Comparison of ENCODE assay signal across 7 mouse cellular contexts in the genomic region with DNA sequence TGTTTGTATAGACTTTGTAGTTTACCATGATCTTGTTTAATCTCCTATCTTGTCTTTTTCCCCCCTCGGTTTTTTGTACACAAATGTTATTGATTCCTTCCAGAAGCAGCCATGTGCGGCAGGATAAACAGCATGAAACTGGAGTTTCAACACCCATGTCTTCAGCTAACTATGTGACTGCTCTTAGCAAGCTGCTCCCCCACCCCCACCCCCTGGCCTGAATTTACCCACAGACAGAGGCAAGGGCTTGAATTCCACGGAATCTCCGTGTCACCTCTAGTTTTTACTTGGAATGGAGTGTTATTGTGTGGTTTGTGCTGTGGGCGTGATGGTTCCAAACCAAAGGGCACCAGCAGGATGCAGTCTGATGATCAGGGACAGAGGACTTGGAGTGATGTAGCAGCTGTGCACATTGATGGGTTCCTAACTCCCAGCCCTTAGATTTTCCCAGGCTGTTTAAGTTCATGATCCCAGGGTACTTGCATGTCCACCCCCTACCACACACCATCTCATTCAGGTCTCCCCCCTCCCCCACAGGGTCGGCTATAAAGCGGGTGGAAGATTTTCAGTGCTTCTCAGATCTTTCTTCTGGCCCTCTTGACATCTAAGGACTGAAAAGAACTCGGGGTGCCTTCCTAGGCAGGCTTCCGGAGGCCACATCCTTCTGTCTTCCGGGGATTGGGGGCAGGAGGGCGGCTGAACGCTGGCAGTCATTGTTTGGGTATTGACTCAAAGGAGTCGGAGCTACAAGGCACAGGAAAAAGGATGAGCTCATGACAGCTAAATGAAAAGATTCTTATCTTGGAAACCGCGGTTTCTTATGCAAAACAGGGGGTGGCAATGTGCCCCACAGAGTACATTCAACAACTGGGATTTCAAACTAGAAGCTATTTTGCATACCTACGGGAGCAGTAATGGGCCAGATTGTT.
A peak's percentile ranks its signal among the peaks of the same experiment; 100 is the strongest.
DNase-seq lines count a peak whose midpoint lies in the region; ATAC-seq and TF ChIP-seq lines count a peak whose summit lies in the region.

No protein-coding gene starts in this region.

- no peaks in the 10 kb centered on the region for H3K4me1 ChIP-seq in embryonic facial prominence, embryonic 13.5 days
- no peaks in the 10 kb centered on the region for H3K4me1 ChIP-seq in kidney, embryonic 14.5 days (ENCODE audit: control insufficient read depth, insufficient read depth, low read length)
- peaks cover 6% of the 10 kb centered on the region for H3K4me1 ChIP-seq in midbrain, embryonic 13.5 days (replicated peaks)

- WGBS in embryonic facial prominence, embryonic 13.5 days = 23% methylated on average over 16 of the region's 16 CpGs
- 30% methylated on average over 16 of the region's 16 CpGs for WGBS in kidney, embryonic 14.5 days
- WGBS in midbrain, embryonic 13.5 days = 24% methylated on average over 16 of the region's 16 CpGs

- peak overlapping the region; percentile 9; the same call in 1 of the 2 replicates for H3K4me2 ChIP-seq in embryonic facial prominence, embryonic 13.5 days
- peak overlapping the region; percentile 12; the same call in 1 of the 2 replicates for H3K4me2 ChIP-seq in kidney, embryonic 14.5 days (replicated peaks; ENCODE audit: low read depth, low read length)
- H3K4me2 ChIP-seq in midbrain, embryonic 13.5 days (replicated peaks) = peak overlapping the region; percentile 36

- no peak overlapping the region for H3K27ac ChIP-seq in embryonic facial prominence, embryonic 13.5 days
- no peak overlapping the region for H3K27ac ChIP-seq in kidney, embryonic 14.5 days (ENCODE audit: low read depth, low read length)
- H3K27ac ChIP-seq in midbrain, embryonic 13.5 days = peak overlapping the region; percentile 69
- no peak overlapping the region for H3K27ac ChIP-seq in left cerebral cortex, adult 2 months

- H3K4me3 ChIP-seq in embryonic facial prominence, embryonic 13.5 days = no peak overlapping the region
- H3K4me3 ChIP-seq in kidney, embryonic 14.5 days (ENCODE audit: low read length) = no peak overlapping the region
- no peak overlapping the region for H3K4me3 ChIP-seq in midbrain, embryonic 13.5 days (replicated peaks)
- no peak overlapping the region for H3K4me3 ChIP-seq in left cerebral cortex, adult 2 months

- DNase-seq in 3134 (ENCODE audit: extremely low read depth, insufficient read length, low spot score) = peak; percentile 2
- peak; percentile 81 for DNase-seq in CD4-positive, CD25-positive, alpha-beta regulatory T cell, adult 2 months (ENCODE audit: low read depth, low spot score)
- DNase-seq in cerebellum, postnatal 14 days = no peak
- DNase-seq in left cerebral cortex, adult 2 months (ENCODE audit: extremely low spot score in 1 of 2, low spot score in 2 of 2) = no peak

- H3K9ac ChIP-seq in embryonic facial prominence, embryonic 13.5 days = no peak overlapping the region
- no peak overlapping the region for H3K9ac ChIP-seq in kidney, embryonic 14.5 days (ENCODE audit: low read depth, low read length)
- no peak overlapping the region for H3K9ac ChIP-seq in midbrain, embryonic 13.5 days (replicated peaks)

- no peaks in the 10 kb centered on the region; the same call in 1 of the 2 replicates for H3K27me3 ChIP-seq in embryonic facial prominence, embryonic 13.5 days
- H3K27me3 ChIP-seq in kidney, embryonic 14.5 days (ENCODE audit: control insufficient read depth, insufficient read depth, low read length) = no peaks in the 10 kb centered on the region
- H3K27me3 ChIP-seq in midbrain, embryonic 13.5 days = no peaks in the 10 kb centered on the region

- TF ChIP-seq CTCF in left cerebral cortex, adult 2 months (IDR thresholded peaks at IDR 0.05) = no peak

- no peaks in the 10 kb centered on the region for H3K36me3 ChIP-seq in embryonic facial prominence, embryonic 13.5 days
- H3K36me3 ChIP-seq in kidney, embryonic 14.5 days (ENCODE audit: control insufficient read depth, insufficient read depth, low read length) = no peaks in the 10 kb centered on the region
- H3K36me3 ChIP-seq in midbrain, embryonic 13.5 days = no peaks in the 10 kb centered on the region

- intact Hi-C loops in left cerebral cortex, adult 2 months (cut with DNase I) = no loop called here

- ATAC-seq in embryonic facial prominence, embryonic 13.5 days (ENCODE audit: insufficient number of reproducible peaks, insufficient read depth, low FRiP score, low TSS enrichment, low read depth) = no peak
- ATAC-seq in kidney, embryonic 14.5 days (ENCODE audit: low FRiP score, low TSS enrichment) = no peak
- ATAC-seq in midbrain, embryonic 13.5 days = peak; percentile 86

- H3K9me3 ChIP-seq in embryonic facial prominence, embryonic 13.5 days = no peaks in the 10 kb centered on the region
- H3K9me3 ChIP-seq in kidney, embryonic 14.5 days (ENCODE audit: control insufficient read depth, low read length) = no peaks in the 10 kb centered on the region
- H3K9me3 ChIP-seq in midbrain, embryonic 13.5 days = no peaks in the 10 kb centered on the region

Comparison
In these comparisons a context has a peak if more than half of its experiments do, and no peak if none do; other contexts are left out.
1. DNase-seq: peak in 3134 (single experiment) and CD4-positive, CD25-positive, alpha-beta regulatory T cell, adult 2 months (single experiment); none in cerebellum, postnatal 14 days (0 of 2) and left cerebral cortex, adult 2 months (0 of 2).
2. Peak in every context shown above with its lines, with median percentiles within 50 percentile points of each other: H3K4me2 ChIP-seq.